Mouse (Mus musculus): ENCODE measurements around the gene Gm21425.
"Not testable (repeated sequence)": the region's sequence is repeated elsewhere in the genome, so short reads cannot be mapped to it uniquely, and the experiment has no call there.

Gene Gm21425

GRCm38 (mm10) chrY:13161668-13162067, at the start of gene Gm21425:
TSS of gene Gm21425 (plus strand) at chrY:13161968.
- DNase-seq (ENCODE audit: low read depth), result not testable (repeated sequence)

- not testable (repeated sequence) for DNase-seq (ENCODE audit: low read depth)
These were observed 28.4 kb upstream of the Gm21425 start, which contains the start of gene Gm21891 for GRCm38 (mm10) chrY:13133392-13133791. TSS of gene Gm21891 (minus strand) at chrY:13133492.

Measured in fibroblast of lung, adult 2 months (primary cell).